Mouse (Mus musculus): ENCODE data around the gene Ncaph2. TPM values are rescaled to one million over a fixed set of nuclear protein-coding genes. Genes with fewer than 3 reads are reported as not detected.

The Ncaph2 gene
- polyA plus RNA-seq, 1 experiment from 2014 or later = 138 TPM

GRCm38 (mm10) chr15:89415282-89415681, 59.8 kb downstream of the Ncaph2 start:
- H3K4me2 ChIP-seq (ENCODE audit: low read length) = no peak overlapping the region
- no peak overlapping the region for H3K9ac ChIP-seq (replicated peaks; ENCODE audit: low read depth, low read length)
- no peak overlapping the region for H3K4me3 ChIP-seq (replicated peaks; ENCODE audit: low read length)
- no peaks in the 10 kb centered on the region for H3K27me3 ChIP-seq (replicated peaks; ENCODE audit: control insufficient read depth, insufficient read depth, low read length)
- peaks cover 4% of the 10 kb centered on the region for H3K36me3 ChIP-seq (ENCODE audit: control insufficient read depth, insufficient read depth)
- H3K9me3 ChIP-seq (ENCODE audit: control insufficient read depth, low read length) = no peaks in the 10 kb centered on the region
- no peak overlapping the region for H3K27ac ChIP-seq (ENCODE audit: low read length)
- WGBS = 90% methylated on average over 8 of the region's 8 CpGs
- no peak for ATAC-seq
- no peaks in the 10 kb centered on the region for H3K4me1 ChIP-seq (replicated peaks; ENCODE audit: control insufficient read depth, insufficient read depth, low read length)

- Histone ChIP-seq H3K4me3 (replicated peaks; ENCODE audit: low read length) (no peak overlapping the region), H3K9ac (replicated peaks; ENCODE audit: low read depth, low read length) (no peak overlapping the region), H3K27me3 (replicated peaks; ENCODE audit: control insufficient read depth, insufficient read depth, low read length) (no peaks in the 10 kb centered on the region), H3K4me2 (ENCODE audit: low read length) (no peak overlapping the region), H3K36me3 (ENCODE audit: control insufficient read depth, insufficient read depth) (peaks cover 11% of the 10 kb centered on the region), H3K4me1 (replicated peaks; ENCODE audit: control insufficient read depth, insufficient read depth, low read length) (no peaks in the 10 kb centered on the region), H3K27ac (ENCODE audit: low read length) (no peak overlapping the region), H3K9me3 (ENCODE audit: control insufficient read depth, low read length) (no peaks in the 10 kb centered on the region)
- no peak for ATAC-seq
- 94% methylated on average over 9 of the region's 9 CpGs for WGBS
Observed at GRCm38 (mm10) chr15:89421938-89422337, 66.4 kb downstream of the Ncaph2 start.

Small RNAs within 50 kb of the gene (microRNA-seq; reads per million reads assigned to microRNA genes)
- not detected for gene Mir6959

Other genes starting within 250 kb of the Ncaph2 start
- 16.8 and 22.1 TPM in 2 replicates for gene Tubgcp6, start 232.6 kb upstream of the Ncaph2 start, polyA plus RNA-seq (2015; fragmentation: Nextera tagmentation; extraction: Ambion mirVana)
- gene Hdac10, start 227.0 kb upstream of the Ncaph2 start, polyA plus RNA-seq (2015; fragmentation: Nextera tagmentation; extraction: Ambion mirVana) = 39.5 and 46.0 TPM in 2 replicates
- 4.1 and 5.7 TPM in 2 replicates for gene Mapk12, start 215.0 kb upstream of the Ncaph2 start, polyA plus RNA-seq (2015; fragmentation: Nextera tagmentation; extraction: Ambion mirVana)
- gene Mapk11, start 206.1 kb upstream of the Ncaph2 start, polyA plus RNA-seq (2015; fragmentation: Nextera tagmentation; extraction: Ambion mirVana) = 39.1 and 46.8 TPM in 2 replicates
- 112 and 126 TPM in 2 replicates for gene Plxnb2, start 174.9 kb upstream of the Ncaph2 start, polyA plus RNA-seq (2015; fragmentation: Nextera tagmentation; extraction: Ambion mirVana)
- gene Dennd6b, start 159.2 kb upstream of the Ncaph2 start, polyA plus RNA-seq (2015; fragmentation: Nextera tagmentation; extraction: Ambion mirVana) = 60.7 and 83.2 TPM in 2 replicates
- 77.8 and 90.8 TPM in 2 replicates for gene Ppp6r2, start 144.2 kb upstream of the Ncaph2 start, polyA plus RNA-seq (2015; fragmentation: Nextera tagmentation; extraction: Ambion mirVana)
- 81.8 and 97.2 TPM in 2 replicates for gene Sbf1, start 40.4 kb upstream of the Ncaph2 start, polyA plus RNA-seq (2015; fragmentation: Nextera tagmentation; extraction: Ambion mirVana)
- not detected in 2 replicates for gene Adm2, start 33.0 kb upstream of the Ncaph2 start, polyA plus RNA-seq (2015; fragmentation: Nextera tagmentation; extraction: Ambion mirVana)
- gene Miox, start 21.3 kb upstream of the Ncaph2 start, polyA plus RNA-seq (2015; fragmentation: Nextera tagmentation; extraction: Ambion mirVana) = not detected in 2 replicates
- gene Lmf2, start 60 bp upstream of the Ncaph2 start, polyA plus RNA-seq (2015; fragmentation: Nextera tagmentation; extraction: Ambion mirVana) = 29.5 and 32.3 TPM in 2 replicates
- gene Sco2, start 18.1 kb downstream of the Ncaph2 start, polyA plus RNA-seq (2015; fragmentation: Nextera tagmentation; extraction: Ambion mirVana) = 10.1 and 14.1 TPM in 2 replicates
- 1.7 and 2.6 TPM in 2 replicates for gene Tymp, start 21.3 kb downstream of the Ncaph2 start, polyA plus RNA-seq (2015; fragmentation: Nextera tagmentation; extraction: Ambion mirVana)
- gene Odf3b, start 23.6 kb downstream of the Ncaph2 start, polyA plus RNA-seq (2015; fragmentation: Nextera tagmentation; extraction: Ambion mirVana) = 1.9 and 3.3 TPM in 2 replicates
- not detected in 2 replicates for gene Klhdc7b, start 29.2 kb downstream of the Ncaph2 start, polyA plus RNA-seq (2015; fragmentation: Nextera tagmentation; extraction: Ambion mirVana)
- not detected in 2 replicates for gene Syce3, start 54.8 kb downstream of the Ncaph2 start, polyA plus RNA-seq (2015; fragmentation: Nextera tagmentation; extraction: Ambion mirVana)
- 1.2 and 1.8 TPM in 2 replicates for gene Cpt1b, start 70.1 kb downstream of the Ncaph2 start, polyA plus RNA-seq (2015; fragmentation: Nextera tagmentation; extraction: Ambion mirVana)
- gene C730034F03Rik, start 73.9 kb downstream of the Ncaph2 start, polyA plus RNA-seq (2015; fragmentation: Nextera tagmentation; extraction: Ambion mirVana) = 5.2 and 7.0 TPM in 2 replicates
- not detected in 2 replicates for gene Gm44502, start 74.0 kb downstream of the Ncaph2 start, polyA plus RNA-seq (2015; fragmentation: Nextera tagmentation; extraction: Ambion mirVana)
- gene Chkb, start 74.2 kb downstream of the Ncaph2 start, polyA plus RNA-seq (2015; fragmentation: Nextera tagmentation; extraction: Ambion mirVana) = 77.7 and 79.3 TPM in 2 replicates
- gene Mapk8ip2, start 98.2 kb downstream of the Ncaph2 start, polyA plus RNA-seq (2015; fragmentation: Nextera tagmentation; extraction: Ambion mirVana) = 74.5 and 81.9 TPM in 2 replicates
- 23.9 and 27.9 TPM in 2 replicates for gene Arsa, start 121.7 kb downstream of the Ncaph2 start, polyA plus RNA-seq (2015; fragmentation: Nextera tagmentation; extraction: Ambion mirVana)
- 9.3 and 14.1 TPM in 2 replicates for gene Shank3, start 143.9 kb downstream of the Ncaph2 start, polyA plus RNA-seq (2015; fragmentation: Nextera tagmentation; extraction: Ambion mirVana)
- gene Acr, start 212.6 kb downstream of the Ncaph2 start, polyA plus RNA-seq (2015; fragmentation: Nextera tagmentation; extraction: Ambion mirVana) = 0.92 and 2.3 TPM in 2 replicates
- gene Rabl2, start 236.2 kb downstream of the Ncaph2 start, polyA plus RNA-seq (2015; fragmentation: Nextera tagmentation; extraction: Ambion mirVana) = 53.6 and 64.4 TPM in 2 replicates

Data from forebrain, embryonic 16.5 days (tissue).